Mouse (Mus musculus) myocyte (in vitro differentiated cells): ENCODE results near the gene Heatr1.

Experiments used
- CEBPB ChIP-seq: IDR thresholded peaks from 2 replicates; pipeline ENCODE4 v1.6.1; 2011; ENCODE audit warnings: mild to moderate bottlenecking, moderate library complexity; ENCODE audit not compliant: poor library complexity, insufficient read depth, severe bottlenecking
- E2F4 ChIP-seq: IDR thresholded peaks from one replicate; pipeline ENCODE4 v1.6.1; 2011; ENCODE audit warnings: mild to moderate bottlenecking, control low read depth, moderate library complexity; ENCODE audit not compliant: insufficient read depth
- MAX ChIP-seq: IDR thresholded peaks from one replicate; pipeline ENCODE4 v1.6.1; 2011; ENCODE audit warnings: low read depth, mild to moderate bottlenecking, control low read depth
- MYOD1 ChIP-seq, 3 experiments: IDR thresholded peaks; one replicate each; pipeline ENCODE4 v1.6.1; 2011; ENCODE audit warnings: control low read depth in 2 of 3, low read depth in 2 of 3, mild to moderate bottlenecking in 2 of 3, moderate library complexity in 1 of 3; ENCODE audit not compliant: insufficient read length in 2 of 3, control insufficient read depth in 1 of 3
- MYOG ChIP-seq, 3 experiments: IDR thresholded peaks; one replicate each; pipeline ENCODE4 v1.6.1; 2011; ENCODE audit warnings: control low read depth in 2 of 3, low read depth in 2 of 3, mild to moderate bottlenecking in 2 of 3; ENCODE audit not compliant: insufficient read length in 2 of 3, control insufficient read depth in 1 of 3, insufficient read depth in 1 of 3
- POLR2A ChIP-seq: IDR thresholded peaks from one replicate; pipeline ENCODE4 v1.6.1; 2011; ENCODE audit warnings: low read depth, mild to moderate bottlenecking, control low read depth, moderate library complexity; ENCODE audit not compliant: insufficient read length
- POLR2AphosphoS2 ChIP-seq: IDR thresholded peaks from one replicate; pipeline ENCODE4 v1.6.1; 2011; ENCODE audit warnings: low read depth, control low read depth; ENCODE audit not compliant: insufficient read length
- REST ChIP-seq: IDR thresholded peaks from one replicate; pipeline ENCODE4 v1.6.1; 2011; ENCODE audit warnings: mild to moderate bottlenecking, control low read depth, moderate library complexity; ENCODE audit not compliant: insufficient read depth, insufficient read length
- SRF ChIP-seq: IDR thresholded peaks from one replicate; pipeline ENCODE4 v1.6.1; 2011; ENCODE audit warnings: low read depth; ENCODE audit not compliant: control insufficient read depth, insufficient read length
- TCF12 ChIP-seq: IDR thresholded peaks from one replicate; pipeline ENCODE4 v1.6.1; 2011; ENCODE audit warnings: mild to moderate bottlenecking, control low read depth; ENCODE audit not compliant: poor library complexity, insufficient read depth, severe bottlenecking
- TCF3 ChIP-seq: IDR thresholded peaks from one replicate; pipeline ENCODE4 v1.6.1; 2011; ENCODE audit warnings: low read depth, control low read depth; ENCODE audit not compliant: insufficient read length
- USF1 ChIP-seq: IDR thresholded peaks from one replicate; pipeline ENCODE4 v1.6.1; 2011; ENCODE audit warnings: low read depth, mild to moderate bottlenecking, control low read depth, moderate library complexity

GRCm38 (mm10) chr13:12475239-12475638 lies 80.4 kb downstream of the Heatr1 start:
- TF ChIP-seq POLR2A (no peak), CEBPB (no peak), TCF12 (no peak), MYOD1 (IDR thresholded peaks at IDR 0.05; ENCODE audit: control insufficient read depth in 1 of 3, insufficient read length in 2 of 3, low read depth in 2 of 3) (no peak), TCF3 (no peak), USF1 (no peak), E2F4 (no peak), MYOG (IDR thresholded peaks at IDR 0.05; ENCODE audit: control insufficient read depth in 1 of 3, insufficient read depth in 1 of 3, insufficient read length in 2 of 3, low read depth in 2 of 3) (no peak), POLR2AphosphoS2 (no peak), MAX (no peak), SRF (no peak), REST (no peak)
